Mouse (Mus musculus) neural tube, embryonic 12.5 days (tissue): Measurements from ENCODE around the gene Slc7a8. TPM values are rescaled to one million over a fixed set of nuclear protein-coding genes. Genes with fewer than 3 reads are reported as not detected.
A peak's percentile ranks its signal among the peaks of the same experiment; 100 is the strongest.
"Not testable (repeated sequence)": the region's sequence is repeated elsewhere in the genome, so short reads cannot be mapped to it uniquely, and the experiment has no call there.

Experiments
- ATAC-seq: fragments of 200-750 bp; cut with Nextera tagmentation; 2 replicates; pipeline ENCODE4 v1.8.0; 2017; ENCODE audit warnings: low read depth, mild to moderate bottlenecking, moderate TSS enrichment, moderate library complexity; ENCODE audit not compliant: low FRiP score
- H3K27ac ChIP-seq: fragments of 300-500 bp; sonication (generic); 2 replicates; pipeline ENCODE4 v1.5.1; 2016
- H3K27me3 ChIP-seq: fragments of 300-500 bp; sonication (generic); replicated peaks from 2 replicates; pipeline ENCODE4 v1.6.1; 2016; ENCODE audit warnings: mild to moderate bottlenecking
- H3K36me3 ChIP-seq: fragments of 300-500 bp; sonication (generic); 2 replicates; pipeline ENCODE4 v1.6.1; 2016; ENCODE audit warnings: mild to moderate bottlenecking
- H3K4me1 ChIP-seq: fragments of 300-500 bp; sonication (generic); 2 replicates; pipeline ENCODE4 v1.6.1; 2016
- H3K4me2 ChIP-seq: fragments of 300-500 bp; sonication (generic); replicated peaks from 2 replicates; pipeline ENCODE4 v1.6.1; 2016; ENCODE audit warnings: mild to moderate bottlenecking
- H3K4me3 ChIP-seq: fragments of 300-500 bp; sonication (generic); 2 replicates; pipeline ENCODE4 v1.5.1; 2016
- H3K9ac ChIP-seq: fragments of 300-500 bp; sonication (generic); 2 replicates; pipeline ENCODE4 v1.6.1; 2016; ENCODE audit warnings: mild to moderate bottlenecking
- H3K9me3 ChIP-seq: fragments of 300-500 bp; sonication (generic); 2 replicates; pipeline ENCODE4 v1.6.1; 2016; ENCODE audit warnings: mild to moderate bottlenecking
- WGBS: fragments of 180-500 bp; shearing (Covaris S2); methylation state at CpG from one replicate; pipeline ENCODE4 v1.1.7; 2016; 5-methylcytosine and 5-hydroxymethylcytosine counted together
- polyA plus RNA-seq: library from polyadenylated mRNA; unstranded; fragments of >200 nt; fragmentation: Nextera tagmentation; extraction: Ambion mirVana; gene quantifications from 2 replicates; pipeline ENCODE4 v1.2.1, GENCODE M21; 2016

Gene Slc7a8
- polyA plus RNA-seq, 1 experiment from 2014 or later: 3.7 TPM

GRCm38 (mm10) chr14:54776768-54777167, 5.0 kb downstream of the Slc7a8 start:
- no peak overlapping the region for H3K4me2 ChIP-seq
- H3K27ac ChIP-seq: no peak overlapping the region
- no peak overlapping the region for H3K4me3 ChIP-seq
- peaks cover 9% of the 10 kb centered on the region; the same call in 1 of the 2 replicates for H3K27me3 ChIP-seq
- no peaks in the 10 kb centered on the region for H3K36me3 ChIP-seq
- H3K4me1 ChIP-seq: 0 out of 2 replicates have a peak, but pooled peaks cover 4% of the 10 kb centered on the region
- WGBS: 94% methylated on average over 5 of the region's 5 CpGs
- no peak for ATAC-seq
- no peaks in the 10 kb centered on the region for H3K9me3 ChIP-seq
- H3K9ac ChIP-seq: no peak overlapping the region

- Histone ChIP-seq H3K9me3 (no peaks in the 10 kb centered on the region), H3K27me3 (peaks cover 9% of the 10 kb centered on the region; the same call in 1 of the 2 replicates), H3K4me2 (no peak overlapping the region), H3K27ac (no peak overlapping the region), H3K4me3 (no peak overlapping the region), H3K9ac (no peak overlapping the region), H3K4me1 (no peaks in the 10 kb centered on the region), H3K36me3 (no peaks in the 10 kb centered on the region)
- 88% methylated on average over 7 of the region's 7 CpGs for WGBS
- ATAC-seq: no peak
Measured at GRCm38 (mm10) chr14:54775534-54776041, 6.2 kb downstream of the Slc7a8 start.

- Histone ChIP-seq H3K4me1 (no peaks in the 10 kb centered on the region), H3K4me2 (no peak overlapping the region), H3K27ac (no peak overlapping the region), H3K9ac (no peak overlapping the region), H3K4me3 (no peak overlapping the region), H3K36me3 (no peaks in the 10 kb centered on the region), H3K27me3 (no peaks in the 10 kb centered on the region), H3K9me3 (no peaks in the 10 kb centered on the region)
- 81% methylated on average over 20 of the region's 20 CpGs for WGBS
- ATAC-seq: no peak
Measured at GRCm38 (mm10) chr14:54772333-54772856, 9.4 kb downstream of the Slc7a8 start.

- H3K9ac ChIP-seq: no peak overlapping the region
- WGBS: 95% methylated on average over 5 of the region's 5 CpGs
- no peaks in the 10 kb centered on the region for H3K36me3 ChIP-seq
- H3K27me3 ChIP-seq: no peaks in the 10 kb centered on the region
- H3K27ac ChIP-seq: no peak overlapping the region
- H3K9me3 ChIP-seq: no peaks in the 10 kb centered on the region
- no peak for ATAC-seq
- no peaks in the 10 kb centered on the region for H3K4me1 ChIP-seq
- no peak overlapping the region for H3K4me2 ChIP-seq
- no peak overlapping the region for H3K4me3 ChIP-seq
Measured at GRCm38 (mm10) chr14:54770373-54770772, 11.4 kb downstream of the Slc7a8 start.

- 95% methylated on average over 5 of the region's 5 CpGs for WGBS
- no peak for ATAC-seq
- Histone ChIP-seq H3K36me3 (no peaks in the 10 kb centered on the region), H3K27me3 (no peaks in the 10 kb centered on the region), H3K4me3 (no peak overlapping the region), H3K4me1 (no peaks in the 10 kb centered on the region), H3K27ac (no peak overlapping the region), H3K9ac (no peak overlapping the region), H3K4me2 (no peak overlapping the region), H3K9me3 (no peaks in the 10 kb centered on the region)
Measured at GRCm38 (mm10) chr14:54769068-54769425, 12.7 kb downstream of the Slc7a8 start.

- H3K9me3 ChIP-seq: no peaks in the 10 kb centered on the region
- ATAC-seq: no peak
- H3K4me3 ChIP-seq: no peak overlapping the region
- H3K36me3 ChIP-seq: no peaks in the 10 kb centered on the region
- no peaks in the 10 kb centered on the region for H3K27me3 ChIP-seq
- no peaks in the 10 kb centered on the region for H3K4me1 ChIP-seq
- WGBS: 88% methylated on average over 10 of the region's 10 CpGs
- no peak overlapping the region for H3K9ac ChIP-seq
- no peak overlapping the region for H3K27ac ChIP-seq
- H3K4me2 ChIP-seq: no peak overlapping the region
Measured at GRCm38 (mm10) chr14:54768314-54769067, 13.3 kb downstream of the Slc7a8 start.

GRCm38 (mm10) chr14:54766937-54767336, 14.8 kb downstream of the Slc7a8 start:
- H3K9me3 ChIP-seq, H3K4me1 ChIP-seq, H3K9ac ChIP-seq, ATAC-seq, H3K4me3 ChIP-seq, H3K4me2 ChIP-seq, H3K36me3 ChIP-seq, H3K27ac ChIP-seq, H3K27me3 ChIP-seq: not testable (repeated sequence)
- 97% methylated on average over 7 of the region's 7 CpGs for WGBS

GRCm38 (mm10) chr14:54756382-54756781, 25.4 kb downstream of the Slc7a8 start:
- Histone ChIP-seq H3K27ac (no peak overlapping the region), H3K27me3 (no peaks in the 10 kb centered on the region), H3K36me3 (no peaks in the 10 kb centered on the region), H3K9me3 (no peaks in the 10 kb centered on the region), H3K9ac (no peak overlapping the region), H3K4me3 (no peak overlapping the region), H3K4me2 (no peak overlapping the region), H3K4me1 (peaks cover 4% of the 10 kb centered on the region)
- WGBS: 85% methylated on average over 6 of the region's 6 CpGs
- no peak for ATAC-seq

GRCm38 (mm10) chr14:54754602-54755018, 27.1 kb downstream of the Slc7a8 start:
- no peak overlapping the region for H3K27ac ChIP-seq
- peaks cover 4% of the 10 kb centered on the region for H3K4me1 ChIP-seq
- no peaks in the 10 kb centered on the region for H3K27me3 ChIP-seq
- no peak overlapping the region for H3K4me2 ChIP-seq
- 0 out of 2 replicates have a peak, but pooled peaks have one; percentile 17 for ATAC-seq
- H3K4me3 ChIP-seq: no peak overlapping the region
- H3K9me3 ChIP-seq: no peaks in the 10 kb centered on the region
- WGBS: 29% methylated on average over 6 of the region's 6 CpGs
- H3K9ac ChIP-seq: no peak overlapping the region
- no peaks in the 10 kb centered on the region for H3K36me3 ChIP-seq

- Histone ChIP-seq H3K27ac (no peak overlapping the region), H3K36me3 (no peaks in the 10 kb centered on the region), H3K4me1 (peaks cover 4% of the 10 kb centered on the region), H3K4me2 (no peak overlapping the region), H3K4me3 (no peak overlapping the region), H3K9ac (no peak overlapping the region), H3K27me3 (no peaks in the 10 kb centered on the region), H3K9me3 (no peaks in the 10 kb centered on the region)
- WGBS: 74% methylated on average over 14 of the region's 14 CpGs
- ATAC-seq: no peak
Measured at GRCm38 (mm10) chr14:54753986-54754601, 27.7 kb downstream of the Slc7a8 start.

- WGBS: 89% methylated on average over 6 of the region's 6 CpGs
Measured at GRCm38 (mm10) chr14:54752938-54753337, 28.8 kb downstream of the Slc7a8 start.

GRCm38 (mm10) chr14:54751768-54752167, 30.0 kb downstream of the Slc7a8 start:
- no peaks in the 10 kb centered on the region for H3K9me3 ChIP-seq
- H3K9ac ChIP-seq: no peak overlapping the region
- no peaks in the 10 kb centered on the region for H3K27me3 ChIP-seq
- no peak overlapping the region for H3K4me2 ChIP-seq
- no peak overlapping the region for H3K27ac ChIP-seq
- no peak for ATAC-seq
- peaks cover 4% of the 10 kb centered on the region for H3K4me1 ChIP-seq
- no peaks in the 10 kb centered on the region for H3K36me3 ChIP-seq
- no peak overlapping the region for H3K4me3 ChIP-seq
- 89% methylated on average over 1 of the region's 1 CpGs for WGBS

More at GRCm38 (mm10) chr14:54752938-54753337, 28.8 kb downstream of the Slc7a8 start:
- no peak for ATAC-seq
- no peak overlapping the region for H3K9ac ChIP-seq
- H3K27me3 ChIP-seq: no peaks in the 10 kb centered on the region
- H3K4me2 ChIP-seq: no peak overlapping the region
- no peaks in the 10 kb centered on the region for H3K9me3 ChIP-seq
- no peak overlapping the region for H3K4me3 ChIP-seq
- H3K4me1 ChIP-seq: peaks cover 4% of the 10 kb centered on the region
- H3K27ac ChIP-seq: no peak overlapping the region
- no peaks in the 10 kb centered on the region for H3K36me3 ChIP-seq
